Mouse (Mus musculus): Measurements from ENCODE around the gene Gja5.

The Gja5 gene

GRCm38 (mm10) chr3:96904851-96905541 is 503 bp downstream of the Gja5 start, which contains the start of gene Gpr89:
Gene Gpr89 (minus strand): TSS chr3:96905346.
- TF ChIP-seq GATA4 (IDR thresholded peaks at IDR 0.05; ENCODE audit: insufficient replicate concordance, low read length): no peak; the same call in 1 of the 2 replicates

GRCm38 (mm10) chr3:96905592-96905991 is 1.1 kb downstream of the Gja5 start:
- no peak for TF ChIP-seq GATA4 (IDR thresholded peaks at IDR 0.05; ENCODE audit: insufficient replicate concordance, low read length)

GRCm38 (mm10) chr3:96920991-96921390 is 16.5 kb downstream of the Gja5 start:
- no peak for TF ChIP-seq GATA4 (IDR thresholded peaks at IDR 0.05; ENCODE audit: insufficient replicate concordance, low read length)

GRCm38 (mm10) chr3:96924631-96925030 is 20.1 kb downstream of the Gja5 start:
- TF ChIP-seq GATA4 (IDR thresholded peaks at IDR 0.05; ENCODE audit: insufficient replicate concordance, low read length): no peak

- TF ChIP-seq GATA4 (IDR thresholded peaks at IDR 0.05; ENCODE audit: insufficient replicate concordance, low read length): no peak
Observed at GRCm38 (mm10) chr3:96925920-96926319, 21.4 kb downstream of the Gja5 start, which contains the start of gene Gja8. Gene Gja8 (minus strand): TSS chr3:96926020.

- TF ChIP-seq GATA4 (IDR thresholded peaks at IDR 0.05; ENCODE audit: insufficient replicate concordance, low read length): no peak
Observed at GRCm38 (mm10) chr3:96931261-96931681, 26.8 kb downstream of the Gja5 start.

GRCm38 (mm10) chr3:96936241-96936640 is 31.7 kb downstream of the Gja5 start:
- TF ChIP-seq GATA4 (IDR thresholded peaks at IDR 0.05; ENCODE audit: insufficient replicate concordance, low read length): no peak

- TF ChIP-seq GATA4 (IDR thresholded peaks at IDR 0.05; ENCODE audit: insufficient replicate concordance, low read length): no peak
Observed at GRCm38 (mm10) chr3:96937606-96938005, 33.1 kb downstream of the Gja5 start.

- no peak for TF ChIP-seq GATA4 (IDR thresholded peaks at IDR 0.05; ENCODE audit: insufficient replicate concordance, low read length)
Observed at GRCm38 (mm10) chr3:96938738-96939137, 34.2 kb downstream of the Gja5 start.

GRCm38 (mm10) chr3:96942706-96943105 is 38.2 kb downstream of the Gja5 start:
- TF ChIP-seq GATA4 (IDR thresholded peaks at IDR 0.05; ENCODE audit: insufficient replicate concordance, low read length): no peak

GRCm38 (mm10) chr3:96953489-96954233 is 49.2 kb downstream of the Gja5 start:
- TF ChIP-seq GATA4 (IDR thresholded peaks at IDR 0.05; ENCODE audit: insufficient replicate concordance, low read length): peak; percentile 90; the same call in 1 of the 2 replicates

GRCm38 (mm10) chr3:96960597-96960996 is 56.1 kb downstream of the Gja5 start:
- TF ChIP-seq GATA4 (IDR thresholded peaks at IDR 0.05; ENCODE audit: insufficient replicate concordance, low read length): no peak

GRCm38 (mm10) chr3:96963088-96964034 is 58.9 kb downstream of the Gja5 start:
- TF ChIP-seq GATA4 (IDR thresholded peaks at IDR 0.05; ENCODE audit: insufficient replicate concordance, low read length): no peak

- no peak for TF ChIP-seq GATA4 (IDR thresholded peaks at IDR 0.05; ENCODE audit: insufficient replicate concordance, low read length)
Observed at GRCm38 (mm10) chr3:96970986-96971385, 66.5 kb downstream of the Gja5 start.

GRCm38 (mm10) chr3:96974467-96974866 is 70.0 kb downstream of the Gja5 start:
- TF ChIP-seq GATA4 (IDR thresholded peaks at IDR 0.05; ENCODE audit: insufficient replicate concordance, low read length): no peak
